Mouse (Mus musculus) gastrocnemius, postnatal 25 days (tissue): ENCODE measurements around the gene Bcl2l12. TPM values are rescaled to one million over a fixed set of nuclear protein-coding genes. Genes with fewer than 3 reads are reported as not detected.
A peak's percentile ranks its signal among the peaks of the same experiment; 100 is the strongest.

Experiments
- DNase-seq: peaks from one replicate; pipeline ENCODE4 v3.0.0; 2022
- microRNA-seq, 2 experiments: library from miRNA; unstranded; fragments of <30 nt; microRNA quantifications; one replicate each; pipeline ENCODE4 v1.2.0; 2021; ENCODE audit warnings: borderline replicate concordance in 2 of 2
- total RNA-seq, 2 experiments: library from RNA; stranded (reverse); gene quantifications; 1 replicate in 1 of 2; 2 replicates in 1 of 2; pipeline ENCODE4 v1.2.3; 2021

The Bcl2l12 gene
- total RNA-seq, 2 experiments from 2014 or later = 7.4 to 9.6 TPM

DNA sequence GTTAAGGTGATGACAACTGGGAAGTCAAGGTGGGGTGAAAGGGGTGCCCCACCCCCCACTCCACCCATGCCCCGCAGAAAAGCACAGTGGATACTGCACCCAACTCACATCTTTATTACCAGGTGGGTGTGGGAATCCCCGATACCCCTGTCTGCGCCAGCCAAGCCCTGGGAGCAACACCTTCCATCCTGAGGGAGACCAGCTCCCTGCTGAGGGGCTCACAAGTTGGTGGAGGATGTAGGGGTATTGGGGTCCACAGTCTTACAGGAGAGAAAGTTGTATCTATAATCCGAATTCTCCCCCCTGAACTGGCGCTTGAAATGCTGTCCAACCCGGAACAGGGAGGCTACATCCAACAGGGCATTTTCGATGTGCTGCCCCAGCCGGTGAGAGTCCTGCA is 39.2 kb downstream of the Bcl2l12 start:
- peak; percentile 7 for DNase-seq

DNA sequence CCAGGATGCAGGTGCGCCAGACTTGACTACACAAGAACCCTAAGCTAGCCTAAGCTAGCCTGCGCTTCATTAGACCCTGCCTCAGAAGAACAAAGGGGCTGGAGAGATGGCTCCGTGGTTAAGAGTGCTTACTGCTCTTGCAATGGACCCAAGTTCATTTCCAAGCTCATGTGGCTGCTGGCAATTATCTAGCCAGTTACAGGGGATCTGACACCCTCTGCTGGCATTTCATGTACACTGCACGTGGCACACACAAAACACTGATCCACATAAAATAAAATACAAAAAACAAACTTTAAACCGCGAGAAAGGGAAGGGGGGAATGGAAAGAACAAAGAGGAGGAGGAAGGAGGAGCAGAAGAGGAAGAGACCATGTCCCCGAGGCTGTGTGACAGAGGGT is 40.3 kb downstream of the Bcl2l12 start:
- DNase-seq = peak; percentile 29

DNA sequence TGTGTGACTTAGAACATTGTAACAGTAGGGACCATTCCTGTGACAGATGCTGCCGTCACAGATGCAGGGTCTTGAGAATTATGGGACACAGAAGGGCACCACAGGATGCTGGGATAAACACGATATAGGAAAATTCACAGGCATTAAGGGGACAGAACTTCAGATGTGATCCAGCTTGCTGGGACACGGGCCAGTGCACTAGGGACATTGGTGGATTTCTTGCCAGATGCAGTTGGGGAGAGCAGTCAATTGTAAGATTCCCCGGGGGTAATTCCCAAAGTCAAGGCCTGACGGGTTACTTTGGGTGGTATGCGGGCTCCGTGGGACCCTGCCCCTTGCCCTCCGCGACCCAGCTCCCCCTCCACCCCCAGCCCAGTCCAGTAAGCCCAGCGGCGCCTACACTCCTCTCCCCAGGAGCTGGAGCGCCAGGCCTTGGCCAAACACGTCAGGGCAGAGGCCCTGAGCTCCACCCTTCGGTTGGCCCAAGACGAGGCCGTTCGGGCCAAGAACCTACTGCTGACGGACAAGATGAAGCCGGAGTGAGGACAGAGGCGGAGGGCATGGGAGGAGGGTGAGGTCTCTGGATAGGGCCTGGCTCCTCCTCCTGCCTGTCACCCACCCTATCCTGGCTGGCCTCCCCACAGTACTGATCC is 41.2 kb downstream of the Bcl2l12 start:
- DNase-seq = peak; percentile 75

DNA sequence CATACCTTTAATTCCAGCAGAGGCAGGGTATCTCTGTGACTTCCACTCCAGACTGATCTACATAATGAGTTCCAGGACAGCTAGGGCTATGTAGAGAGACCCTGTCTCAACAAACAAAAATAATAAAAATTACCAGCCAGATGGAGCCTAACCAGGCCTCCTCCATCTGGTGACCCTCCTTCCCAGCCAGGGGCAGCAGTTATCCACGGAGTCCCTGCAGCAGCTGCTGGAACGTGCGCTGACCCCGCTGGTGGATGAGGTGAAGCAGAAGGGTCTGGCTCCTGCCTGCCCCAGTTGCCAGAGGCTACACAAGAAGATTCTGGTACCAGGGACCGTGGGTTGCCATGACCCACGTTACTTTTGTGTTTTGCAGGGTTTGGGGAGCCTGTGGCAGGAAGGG is 42.2 kb downstream of the Bcl2l12 start:
- no peak for DNase-seq

DNA sequence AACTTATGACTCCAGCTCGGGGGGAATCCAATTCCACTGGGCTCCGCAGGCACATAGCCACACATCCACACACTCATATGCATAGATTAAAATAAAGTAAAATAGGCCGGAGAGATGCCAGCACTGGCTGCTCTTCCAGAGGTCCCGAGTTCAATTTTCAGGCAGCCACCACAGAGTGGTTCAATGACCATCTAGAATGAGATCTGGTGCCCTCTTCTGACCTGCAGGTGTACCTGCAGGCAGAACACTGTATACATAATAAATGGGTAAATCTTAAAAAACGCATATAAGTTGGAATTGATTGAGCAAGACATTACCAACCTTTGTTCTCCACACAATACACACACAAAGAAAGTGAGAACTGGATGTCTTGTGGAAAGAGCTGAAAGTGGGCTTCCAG is 42.9 kb downstream of the Bcl2l12 start:
- DNase-seq = no peak

DNA sequence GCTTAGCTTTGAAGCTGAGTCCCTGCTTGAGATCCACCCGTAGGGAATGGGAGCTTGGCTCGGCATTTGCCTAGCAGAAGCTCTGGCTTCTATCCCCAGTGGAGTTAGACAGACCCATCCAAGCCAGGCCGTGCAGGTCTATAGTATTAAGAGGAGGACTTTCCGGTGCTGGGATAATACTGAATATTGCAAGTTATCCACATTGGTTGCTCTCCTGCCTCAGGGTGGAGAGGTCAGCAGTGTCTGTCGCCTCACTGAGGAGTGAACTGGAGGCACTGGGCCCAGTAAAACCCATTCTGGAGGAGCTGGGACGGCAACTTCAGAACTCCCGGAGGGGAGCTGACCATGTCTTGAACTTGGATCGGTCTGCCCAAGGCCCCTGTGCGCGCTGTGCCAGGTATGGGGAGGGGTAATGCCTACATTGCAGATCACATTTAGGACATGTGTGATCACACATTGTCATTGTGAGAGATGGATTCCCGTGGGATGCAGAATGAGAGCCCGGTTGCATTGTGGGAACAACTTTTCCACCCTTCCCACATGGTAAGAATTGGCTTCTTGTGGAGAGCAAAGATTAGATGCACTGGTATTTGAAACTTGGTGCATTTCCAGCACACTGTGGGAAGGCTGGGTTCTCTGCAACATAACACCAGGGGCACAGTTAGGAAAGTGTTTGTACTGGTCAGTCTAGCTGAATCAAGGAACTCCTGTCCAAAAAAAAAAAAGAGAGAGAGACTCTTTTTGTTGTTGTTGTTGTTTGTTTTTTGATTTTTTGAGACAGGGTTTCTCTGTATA is 44.2 kb downstream of the Bcl2l12 start:
- DNase-seq = no peak

DNA sequence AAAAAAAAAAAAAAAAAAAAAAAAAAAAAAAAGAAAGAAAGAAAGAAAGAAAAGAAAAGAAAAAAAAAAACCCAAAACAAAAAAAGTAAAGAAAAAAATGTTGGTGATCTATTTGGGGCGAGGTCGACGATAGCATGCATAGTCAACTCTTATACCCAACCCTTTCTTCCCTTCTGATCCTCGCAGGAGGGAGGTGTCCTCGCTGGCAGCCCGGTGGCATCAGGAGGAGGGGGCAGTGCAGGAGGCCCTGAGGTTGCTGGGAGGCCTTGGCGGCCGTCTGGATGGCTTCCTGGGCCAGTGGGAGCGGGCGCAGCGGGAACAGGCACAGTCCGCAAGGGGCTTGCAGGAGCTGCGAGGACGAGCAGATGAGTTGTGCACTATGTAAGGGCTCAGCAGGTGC is 45.0 kb downstream of the Bcl2l12 start:
- DNase-seq = no peak

DNA sequence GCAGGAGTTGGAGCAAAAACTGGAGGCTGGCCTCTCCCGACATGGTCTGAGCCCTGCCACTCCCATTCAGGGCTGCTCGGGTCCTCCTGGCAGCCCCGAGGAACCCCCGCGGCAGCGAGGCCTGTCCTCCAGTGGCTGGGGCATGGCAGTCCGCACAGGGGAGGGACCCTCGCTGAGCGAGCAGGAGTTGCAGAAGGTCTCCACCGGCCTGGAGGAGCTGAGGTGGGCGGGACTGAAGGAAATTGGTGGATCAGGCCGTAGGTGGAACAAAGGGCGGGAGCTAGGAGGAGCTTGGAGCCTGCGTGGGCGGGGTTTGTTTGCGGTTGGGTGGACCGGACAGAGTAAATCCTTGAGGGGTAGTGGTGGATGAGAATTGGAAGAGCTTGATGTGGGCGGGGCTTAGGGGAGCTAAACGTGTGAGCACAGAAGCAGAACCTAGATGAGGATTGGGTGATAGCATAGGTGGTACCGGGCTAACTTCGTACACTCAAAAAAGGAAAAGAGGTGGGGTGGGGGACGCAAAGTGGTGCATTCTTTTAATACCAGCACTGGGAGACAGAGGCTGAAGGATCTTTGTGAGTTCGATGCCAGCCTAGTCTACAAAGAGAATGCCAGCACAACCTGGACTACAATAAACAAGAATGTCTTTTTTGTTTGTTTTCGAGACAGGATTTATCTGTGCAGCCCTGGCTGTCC is 45.8 kb downstream of the Bcl2l12 start:
- DNase-seq = peak; percentile 93

DNA sequence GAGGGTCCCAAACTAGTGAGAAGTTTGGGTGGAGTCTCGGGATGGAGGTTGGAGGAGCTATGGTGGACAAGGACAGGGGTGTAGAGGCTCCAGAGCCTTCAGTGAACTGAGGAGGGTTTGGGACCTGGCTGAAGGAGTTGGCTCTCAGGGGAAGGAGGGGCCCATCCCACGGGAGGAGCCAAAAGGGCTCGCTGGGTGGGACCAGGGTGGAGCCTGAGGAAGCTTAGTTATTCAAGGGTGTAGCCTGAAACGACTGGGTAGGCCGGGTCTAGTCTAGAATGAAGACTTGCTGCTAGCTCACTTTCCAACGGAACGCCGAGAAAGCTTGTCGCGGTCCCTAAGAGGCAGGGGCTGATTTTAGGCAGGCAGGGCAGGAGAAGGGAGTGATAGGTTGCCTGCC is 46.6 kb downstream of the Bcl2l12 start:
- DNase-seq = peak; percentile 77

DNA sequence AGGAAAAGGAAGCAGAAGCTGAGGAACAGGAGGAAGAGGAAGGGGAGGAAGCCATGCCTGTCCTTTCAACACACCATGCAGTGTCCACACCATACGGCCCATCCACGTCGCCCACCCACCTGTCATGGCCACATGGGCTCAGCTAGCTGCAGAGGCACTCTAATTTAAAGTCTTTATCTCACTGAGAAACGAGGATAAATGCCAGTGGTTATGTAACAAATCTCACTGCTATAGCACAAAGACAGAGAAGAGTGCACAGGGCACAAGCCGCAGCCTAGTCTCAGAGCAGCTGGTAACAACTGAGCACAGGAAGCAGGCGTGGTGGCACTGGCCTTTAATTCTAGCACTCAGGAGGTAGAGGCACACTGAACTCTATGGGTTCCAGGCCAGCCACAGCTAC is 48.6 kb downstream of the Bcl2l12 start:
- no peak for DNase-seq

DNA sequence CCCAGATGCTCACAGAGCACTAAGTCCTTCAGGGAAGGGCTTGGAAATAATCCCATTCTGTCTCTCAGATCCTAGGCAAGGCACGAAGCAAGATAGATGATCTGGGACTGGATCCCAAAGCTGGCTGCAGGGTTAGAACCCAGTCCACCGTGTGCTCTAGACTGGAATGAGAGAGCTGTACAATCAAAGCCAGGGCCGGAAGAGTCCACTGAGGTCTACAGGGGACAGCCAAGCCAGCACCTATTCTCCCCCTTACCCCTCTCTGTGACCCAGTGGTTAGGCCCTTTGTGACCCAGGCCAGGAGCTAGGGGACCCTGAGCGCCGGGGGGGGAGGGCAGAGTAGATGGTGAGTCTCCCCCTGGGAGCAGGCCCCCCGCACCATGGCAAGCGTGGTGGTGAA is 55.6 kb downstream of the Bcl2l12 start, which contains the start of gene Tsks:
TSS of gene Tsks (plus strand) at position 301 of the 400 bp plus-strand sequence.
- no peak for DNase-seq

Small RNA genes within 50 kb of the gene (microRNA-seq; reads per million reads assigned to microRNA genes)
- gene Mir7054 = 0.26 to 2.2 reads per million in 2 experiments

Other genes with a start within 250 kb of the Bcl2l12 start
- under 1 TPM in 1 of 2 experiments, not detected in 1; 0.08 TPM for gene Zfp473, start 247.7 kb downstream of the Bcl2l12 start, total RNA-seq
- 10 to 100 TPM; 18.4 to 22.2 TPM for gene Nup62, start 182.6 kb downstream of the Bcl2l12 start, total RNA-seq
- 1 to 10 TPM; 1.8 to 3.1 TPM for gene Il4i1, start 182.3 kb downstream of the Bcl2l12 start, total RNA-seq
- 10 to 100 TPM; 57.2 to 70.6 TPM for gene Atf5, start 182.1 kb downstream of the Bcl2l12 start, total RNA-seq
- gene Akt1s1, start 149.7 kb downstream of the Bcl2l12 start, total RNA-seq = 100 to 1,000 TPM; 103 to 113 TPM
- 10 to 100 TPM; 38.6 to 41.2 TPM for gene Tbc1d17, start 149.6 kb downstream of the Bcl2l12 start, total RNA-seq
- gene Pnkp, start 141.6 kb downstream of the Bcl2l12 start, total RNA-seq = 10 to 100 TPM; 15.6 to 15.8 TPM
- gene Ptov1, start 128.9 kb downstream of the Bcl2l12 start, total RNA-seq = 100 to 1,000 TPM; 116 to 125 TPM
- gene Med25, start 106.0 kb downstream of the Bcl2l12 start, total RNA-seq = 10 to 100 TPM; 50.9 to 51.2 TPM
- gene Fuz, start 102.6 kb downstream of the Bcl2l12 start, total RNA-seq = 10 to 100 TPM; 16.1 to 17.3 TPM
- gene Ap2a1, start 69.2 kb downstream of the Bcl2l12 start, total RNA-seq = 10 to 100 TPM; 57.1 to 57.2 TPM
- not detected for gene Tsks, start 55.5 kb downstream of the Bcl2l12 start, total RNA-seq
- gene Cpt1c, start 23.9 kb downstream of the Bcl2l12 start, total RNA-seq = 1 to 10 TPM; 1.6 to 2.0 TPM
- 100 to 1,000 TPM; 119 to 142 TPM for gene Prmt1, start 12.1 kb downstream of the Bcl2l12 start, total RNA-seq
- 10 to 100 TPM; 16.1 to 20.9 TPM for gene Irf3, start 1.1 kb downstream of the Bcl2l12 start, total RNA-seq
- gene Scaf1, start 17.7 kb upstream of the Bcl2l12 start, total RNA-seq = 10 to 100 TPM; 35.8 to 38.1 TPM
- 10 to 100 TPM; 22.5 to 30.6 TPM for gene Rras, start 19.2 kb upstream of the Bcl2l12 start, total RNA-seq
- 10 to 100 TPM; 14.1 to 16.1 TPM for gene Prr12, start 54.2 kb upstream of the Bcl2l12 start, total RNA-seq
- 10 to 100 TPM; 30.8 to 31.6 TPM for gene Nosip, start 63.7 kb upstream of the Bcl2l12 start, total RNA-seq
- gene Prrg2, start 64.0 kb upstream of the Bcl2l12 start, total RNA-seq = 1 to 10 TPM; 6.9 to 9.1 TPM
- 10 to 100 TPM; 24.0 to 32.8 TPM for gene Rcn3, start 93.5 kb upstream of the Bcl2l12 start, total RNA-seq
- gene Fcgrt, start 105.1 kb upstream of the Bcl2l12 start, total RNA-seq = 10 to 100 TPM; 40.3 to 54.5 TPM
- 100 to 1,000 TPM; 413 to 448 TPM for gene Rps11, start 125.7 kb upstream of the Bcl2l12 start, total RNA-seq
- gene Rpl13a, start 130.0 kb upstream of the Bcl2l12 start, total RNA-seq = 100 to 1,000 TPM; 520 to 561 TPM
- gene Gm45713, start 137.5 kb upstream of the Bcl2l12 start, total RNA-seq = not detected
- 1 to 10 TPM; 4.2 TPM for gene Flt3l, start 137.7 kb upstream of the Bcl2l12 start, total RNA-seq
- 10 to 100 TPM; 32.0 to 38.1 TPM for gene Pih1d1, start 155.6 kb upstream of the Bcl2l12 start, total RNA-seq
- gene Aldh16a1, start 155.9 kb upstream of the Bcl2l12 start, total RNA-seq = 10 to 100 TPM; 15.6 to 15.9 TPM
- gene Slc17a7, start 165.2 kb upstream of the Bcl2l12 start, total RNA-seq = 1 to 10 TPM; 1.1 to 2.5 TPM
- gene Gfy, start 180.9 kb upstream of the Bcl2l12 start, total RNA-seq = not detected
- gene Pth2, start 182.3 kb upstream of the Bcl2l12 start, total RNA-seq = not detected
- gene Ccdc155, start 206.2 kb upstream of the Bcl2l12 start, total RNA-seq = under 1 TPM; 0.19 to 0.23 TPM
- gene Dkkl1, start 213.4 kb upstream of the Bcl2l12 start, total RNA-seq = not detected
- gene Tead2, start 217.0 kb upstream of the Bcl2l12 start, total RNA-seq = 1 to 10 TPM; 2.5 to 2.8 TPM
- gene Cd37, start 240.4 kb upstream of the Bcl2l12 start, total RNA-seq = 1 to 10 TPM; 1.3 to 2.0 TPM
- not detected for gene Slc6a16, start 242.4 kb upstream of the Bcl2l12 start, total RNA-seq